Mouse (Mus musculus) frontal cortex, postnatal 36 days (tissue): Measurements from ENCODE around the gene Mpp2.

Source experiments
- DNase-seq, 2 experiments: peaks; one replicate each; pipeline ENCODE4 v3.0.0; 2022; ENCODE audit warnings: low spot score in 2 of 2

Mpp2 gene

DNA sequence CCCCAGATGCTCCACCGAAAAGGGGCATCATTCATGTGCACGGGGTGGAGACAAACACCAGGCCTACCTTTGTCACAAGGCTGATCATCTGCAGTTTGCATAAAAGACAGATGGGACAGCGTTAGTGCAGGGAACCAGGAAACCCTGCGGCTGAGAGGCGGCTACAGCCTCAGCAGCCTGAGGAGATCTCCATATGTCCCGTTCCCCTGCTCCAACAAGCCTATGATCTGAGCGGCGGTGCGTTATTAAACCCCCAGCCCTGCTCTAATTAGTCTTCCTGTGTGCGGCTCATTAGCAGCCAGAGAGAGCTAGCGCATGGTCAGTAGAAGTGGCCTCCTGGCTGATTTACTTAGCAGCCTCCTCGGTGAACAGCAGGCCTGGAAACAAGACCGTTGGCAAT is 78.2 kb downstream of the Mpp2 start:
- no peak for DNase-seq

DNA sequence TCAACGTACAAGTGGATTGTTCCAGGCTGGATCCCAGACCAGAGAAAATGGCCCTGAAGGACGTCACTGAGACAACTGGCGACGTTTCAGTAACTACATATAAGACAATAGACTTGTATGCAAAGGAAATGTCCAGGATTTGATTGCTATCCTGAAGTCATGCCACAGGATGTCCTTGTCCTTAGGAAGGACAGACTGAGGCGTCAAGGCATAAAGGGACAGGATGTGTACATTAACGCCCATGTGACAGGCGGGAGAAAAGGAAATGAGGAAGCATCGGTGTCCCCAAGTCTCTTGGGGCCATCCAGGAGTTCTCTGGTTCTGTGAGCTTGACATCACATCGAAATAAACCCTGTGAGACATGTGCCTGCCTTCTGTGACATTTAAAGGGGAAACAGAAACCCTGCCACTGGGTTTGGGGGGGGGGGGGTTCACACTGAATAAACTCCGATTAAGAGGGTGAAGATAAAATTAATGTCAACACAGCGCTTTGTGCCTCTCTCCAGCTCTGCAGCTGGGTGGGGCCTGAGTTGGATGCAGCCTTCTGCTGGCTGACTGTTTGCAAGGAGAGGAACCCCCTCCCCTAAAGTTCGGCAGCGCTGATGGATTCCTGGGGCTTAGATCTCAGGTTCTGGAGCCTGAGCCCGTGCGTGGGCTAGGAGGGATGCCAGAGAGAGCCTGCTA is 79.2 kb downstream of the Mpp2 start:
- DNase-seq = no peak

DNA sequence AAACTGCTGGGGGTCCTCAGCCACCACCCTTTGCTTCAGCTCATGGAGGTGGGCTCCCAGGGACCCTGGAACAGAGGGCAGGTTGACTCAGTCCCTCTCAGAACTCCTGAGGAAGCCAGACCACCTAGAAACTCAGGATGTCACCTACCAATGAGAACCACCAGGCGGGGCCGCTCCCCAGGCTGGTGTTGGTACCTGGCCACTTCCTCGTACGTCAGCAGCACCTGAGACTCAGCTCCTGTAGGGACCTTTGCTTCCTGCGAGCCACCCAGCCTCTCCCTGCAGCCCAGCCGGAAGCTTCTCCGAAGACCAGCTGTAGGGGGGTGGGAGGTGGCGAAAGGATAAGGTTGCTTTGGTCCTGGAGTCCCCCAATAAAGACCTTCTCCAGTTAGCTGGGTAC is 79.9 kb downstream of the Mpp2 start:
- DNase-seq = no peak
